Mouse (Mus musculus) lung, postnatal 0 days (tissue): ENCODE measurements around the gene Arl8b.

Experiments used
- CTCF ChIP-seq: IDR thresholded peaks from 2 replicates; pipeline ENCODE4 v1.5.1; 2016; ENCODE audit warnings: antibody characterized with exemption, mild to moderate bottlenecking
- EP300 ChIP-seq: IDR thresholded peaks from 2 replicates; pipeline ENCODE4 v1.6.1; 2016; ENCODE audit warnings: antibody characterized with exemption, mild to moderate bottlenecking, control low read depth

DNA sequence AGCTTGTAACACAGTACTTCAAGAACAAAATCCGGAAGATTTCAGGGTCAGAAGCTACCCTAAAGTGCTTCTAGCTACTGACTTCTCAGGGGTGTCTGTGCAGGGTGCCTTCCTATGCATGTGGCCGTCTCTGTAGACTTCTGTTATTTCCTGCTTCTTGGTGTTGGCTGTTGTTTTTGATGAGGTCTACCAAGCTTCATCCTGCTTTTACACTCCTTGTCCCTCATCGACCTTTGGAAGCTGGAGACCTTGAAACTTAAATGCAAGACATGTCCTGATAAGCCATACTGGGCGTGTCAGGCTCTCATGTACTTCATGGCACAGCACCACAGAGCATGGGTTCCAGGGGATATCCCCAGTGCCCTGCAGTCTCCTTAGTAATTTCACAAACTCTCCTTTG is 55.1 kb downstream of the Arl8b start:
- TF ChIP-seq CTCF (no peak), EP300 (no peak)
